Mouse (Mus musculus) granulocyte monocyte progenitor cell, adult 5-6 weeks (primary cell): ENCODE results near the gene Erich3. TPM values are rescaled to one million over a fixed set of nuclear protein-coding genes. Genes with fewer than 3 reads are reported as not detected.
A peak's percentile ranks its signal among the peaks of the same experiment; 100 is the strongest.

Experiments used
- ATAC-seq: replicated peaks from 2 replicates; pipeline ENCODE4 v1.8.0; 2016; ENCODE audit warnings: mild to moderate bottlenecking, moderate TSS enrichment, inconsistent platforms; ENCODE audit not compliant: poor library complexity, severe bottlenecking
- total RNA-seq, 2 experiments: library from RNA; stranded (forward) in 1 of 2; stranded (reverse) in 1 of 2; fragments of 200-712, 200-1000 nt in 1 of 2; fragments of >200 nt in 1 of 2; fragmentation: Nextera tagmentation in 1 of 2; gene quantifications; 2 replicates each; pipeline ENCODE4 v1.2.3; 2014 to 2017

Gene Erich3
- total RNA-seq, 2 experiments from 2014 or later, result not detected

GRCm38 (mm10) chr3:154670584-154670983 is 6.9 kb downstream of the Erich3 start:
- ATAC-seq, result no peak

- ATAC-seq, result no peak
Measured at GRCm38 (mm10) chr3:154671013-154671412, 7.4 kb downstream of the Erich3 start.

- no peak for ATAC-seq
Measured at GRCm38 (mm10) chr3:154673326-154673725, 9.7 kb downstream of the Erich3 start.

- ATAC-seq, result no peak
Measured at GRCm38 (mm10) chr3:154682570-154682969, 18.9 kb downstream of the Erich3 start.

GRCm38 (mm10) chr3:154683667-154684066 is 20.0 kb downstream of the Erich3 start:
- ATAC-seq, result no peak

GRCm38 (mm10) chr3:154690260-154690659 is 26.6 kb downstream of the Erich3 start:
- no peak for ATAC-seq

GRCm38 (mm10) chr3:154691897-154692571 is 28.4 kb downstream of the Erich3 start:
- no peak for ATAC-seq

- ATAC-seq, result no peak
Measured at GRCm38 (mm10) chr3:154692572-154692922, 28.9 kb downstream of the Erich3 start.

GRCm38 (mm10) chr3:154693902-154694301 is 30.2 kb downstream of the Erich3 start:
- no peak for ATAC-seq

- ATAC-seq, result no peak
Measured at GRCm38 (mm10) chr3:154696611-154697010, 33.0 kb downstream of the Erich3 start.

- ATAC-seq, result no peak
Measured at GRCm38 (mm10) chr3:154698907-154699306, 35.2 kb downstream of the Erich3 start.

GRCm38 (mm10) chr3:154700296-154700695 is 36.6 kb downstream of the Erich3 start:
- no peak for ATAC-seq

GRCm38 (mm10) chr3:154700735-154701134 is 37.1 kb downstream of the Erich3 start:
- ATAC-seq, result no peak

- no peak for ATAC-seq
Measured at GRCm38 (mm10) chr3:154704755-154705154, 41.1 kb downstream of the Erich3 start.

- no peak for ATAC-seq
Measured at GRCm38 (mm10) chr3:154708150-154708549, 44.5 kb downstream of the Erich3 start.

- no peak for ATAC-seq
Measured at GRCm38 (mm10) chr3:154723198-154723597, 59.5 kb downstream of the Erich3 start.

- no peak for ATAC-seq
Measured at GRCm38 (mm10) chr3:154731431-154731830, 67.8 kb downstream of the Erich3 start.

GRCm38 (mm10) chr3:154741496-154741895 is 77.8 kb downstream of the Erich3 start:
- ATAC-seq, result peak; percentile 20; the same call in 1 of the 2 replicates

GRCm38 (mm10) chr3:154742927-154743326 is 79.3 kb downstream of the Erich3 start:
- no peak for ATAC-seq

GRCm38 (mm10) chr3:154744317-154744716 is 80.7 kb downstream of the Erich3 start:
- no peak for ATAC-seq

- no peak for ATAC-seq
Measured at GRCm38 (mm10) chr3:154754505-154754904, 90.8 kb downstream of the Erich3 start.

GRCm38 (mm10) chr3:154755225-154755624 is 91.6 kb downstream of the Erich3 start:
- ATAC-seq, result no peak

GRCm38 (mm10) chr3:154758089-154758488 is 94.4 kb downstream of the Erich3 start:
- no peak for ATAC-seq
